Mouse (Mus musculus) CH12.LX (cell line): ENCODE data around the gene Ube2l3.

Experiments
- CTCF ChIP-seq, 2 experiments: IDR thresholded peaks in 1 of 2; conservative IDR thresholded peaks in 1 of 2; 2 replicates each; pipeline ENCODE4 v1.5.1; 2011 to 2012; ENCODE audit warnings: low read depth in 2 of 2, low read length in 2 of 2, improper control_type of control experiment in 1 of 2, inconsistent platforms in 1 of 2, mild to moderate bottlenecking in 1 of 2, moderate library complexity in 1 of 2
- KAT2A ChIP-seq: IDR thresholded peaks from 2 replicates; pipeline ENCODE4 v1.6.1; 2012; ENCODE audit warnings: low read length, improper control_type of control experiment, inconsistent platforms; ENCODE audit not compliant: insufficient replicate concordance
- MAZ ChIP-seq: IDR thresholded peaks from 2 replicates; pipeline ENCODE4 v1.6.1; 2012; ENCODE audit warnings: low read depth, mild to moderate bottlenecking, inconsistent platforms, low read length, improper control_type of control experiment, moderate library complexity
- MXI1 ChIP-seq: IDR thresholded peaks from 2 replicates; pipeline ENCODE4 v1.6.1; 2011; ENCODE audit warnings: mild to moderate bottlenecking, low read depth, low read length, improper control_type of control experiment
- POLR2AphosphoS2 ChIP-seq: IDR thresholded peaks from 2 replicates; pipeline ENCODE4 v1.6.1; 2011; ENCODE audit warnings: low read depth, low read length, improper control_type of control experiment
- USF1 ChIP-seq: IDR thresholded peaks from 2 replicates; pipeline ENCODE4 v1.6.1; 2014; ENCODE audit warnings: low read depth, mild to moderate bottlenecking, inconsistent platforms, low read length, improper control_type of control experiment
- USF2 ChIP-seq: conservative IDR thresholded peaks from 2 replicates; pipeline ENCODE4 v1.6.1; 2011; ENCODE audit warnings: low read depth, low read length, improper control_type of control experiment

DNA sequence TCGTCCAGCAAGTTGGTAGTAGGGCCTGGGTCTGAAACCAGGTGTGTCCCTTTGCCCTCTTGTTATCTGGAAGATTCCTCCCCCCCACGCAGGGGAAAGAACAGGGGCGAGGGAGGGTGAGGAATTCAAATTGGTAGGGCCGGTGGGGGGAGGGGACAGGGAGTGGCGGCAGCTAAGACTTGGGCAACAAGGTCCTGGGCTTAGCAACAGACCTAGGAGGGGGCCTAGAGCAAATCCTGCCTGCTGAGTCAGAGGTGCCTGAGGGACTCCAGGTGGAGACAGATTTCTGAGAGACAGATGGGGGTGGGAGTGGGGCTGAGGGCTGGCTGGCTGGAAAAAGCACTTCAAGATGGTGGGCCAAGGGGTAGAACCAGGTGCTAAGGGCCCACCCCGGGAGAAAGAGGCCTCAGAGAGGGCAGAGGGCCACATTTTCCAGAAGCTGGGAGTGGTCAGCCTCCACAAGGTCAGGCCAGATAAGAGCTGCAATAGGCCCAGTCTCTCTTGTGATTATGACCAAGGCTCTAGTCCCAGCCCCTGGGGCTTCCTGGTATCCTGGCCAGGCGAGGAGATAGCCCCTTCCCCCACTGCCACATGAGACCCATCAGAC, 17.8 kb upstream of the Ube2l3 start:
- TF ChIP-seq MXI1 (no peak), USF2 (no peak), USF1 (no peak), CTCF (conservative IDR thresholded peaks at IDR 0.05 in 1 of 2, IDR thresholded peaks at IDR 0.05 in 1 of 2; ENCODE audit: low read depth in 2 of 2, low read length in 2 of 2) (no peak), KAT2A (no peak), MAZ (no peak), POLR2AphosphoS2 (no peak)
